In genomic region chr2:65238964-65239570, GRCm38 (mm10) we compare ENCODE assay signal across 8 mouse cellular contexts. TPM values are rescaled to one million over a fixed set of nuclear protein-coding genes. Genes with fewer than 3 reads are reported as not detected.
DNase-seq lines count a peak whose midpoint lies in the region; ATAC-seq lines count a peak whose summit lies in the region.

Gene Cobll1, minus strand, starts transcription at chr2:65239403.

- H3K4me2 ChIP-seq in intestine, embryonic 16.5 days (ENCODE audit: low read depth, low read length) = peak within 1 kb of the TSS; percentile 65
- peak within 1 kb of the TSS; percentile 84 for H3K4me2 ChIP-seq in stomach, embryonic 14.5 days (replicated peaks; ENCODE audit: low read depth, low read length)

- WGBS in intestine, embryonic 16.5 days = under 1% methylated on average over 37 of the region's 37 CpGs
- WGBS in stomach, embryonic 14.5 days = under 1% methylated on average over 37 of the region's 37 CpGs

- peak within 1 kb of the TSS; percentile 80 for H3K4me3 ChIP-seq in intestine, embryonic 16.5 days (ENCODE audit: low read length)
- peak within 1 kb of the TSS; percentile 79 for H3K4me3 ChIP-seq in stomach, embryonic 14.5 days (ENCODE audit: low read depth, low read length)

- peak; percentile 69 for ATAC-seq in intestine, embryonic 16.5 days
- peak; percentile 57 for ATAC-seq in megakaryocyte progenitor cell, adult 5-6 weeks (replicated peaks; ENCODE audit: poor library complexity)
- ATAC-seq in stomach, embryonic 14.5 days (ENCODE audit: insufficient number of reproducible peaks, insufficient read depth, low FRiP score, low read depth) = peak; percentile 75

- intact Hi-C loops in left cerebral cortex, postnatal 4 days (cut with DNase I) = no loop called here

- peaks cover 9% of the 10 kb centered on the region; the same call in 1 of the 2 replicates for H3K4me1 ChIP-seq in intestine, embryonic 16.5 days (ENCODE audit: control insufficient read depth, insufficient read depth, low read length)
- H3K4me1 ChIP-seq in stomach, embryonic 14.5 days (ENCODE audit: control insufficient read depth, insufficient read depth, low read length) = peaks cover 8% of the 10 kb centered on the region; the same call in 1 of the 2 replicates

- peak within 1 kb of the TSS; percentile 100 for H3K27ac ChIP-seq in intestine, embryonic 16.5 days (ENCODE audit: low read length)
- peak within 1 kb of the TSS; percentile 98 for H3K27ac ChIP-seq in stomach, embryonic 14.5 days (ENCODE audit: low read length)

- peak in 1 of 2 experiments; percentile 14 for DNase-seq in layer of hippocampus, postnatal 10 days (ENCODE audit: low spot score in 2 of 2)
- DNase-seq in layer of hippocampus, adult 9-11 months = no peak
- DNase-seq in adrenal gland, postnatal 10 days = no peak
- DNase-seq in forelimb bud, embryonic 11.5 days (ENCODE audit: low read depth, low spot score) = peak; percentile 36
- no peak for DNase-seq in left cerebral cortex, postnatal 4 days

- peak within 1 kb of the TSS; percentile 93 for H3K9ac ChIP-seq in intestine, embryonic 16.5 days (ENCODE audit: low read depth, low read length)
- H3K9ac ChIP-seq in stomach, embryonic 14.5 days (replicated peaks; ENCODE audit: low read depth, low read length) = peak within 1 kb of the TSS; percentile 81

- H3K36me3 ChIP-seq in intestine, embryonic 16.5 days (ENCODE audit: control insufficient read depth, insufficient read depth, low read length) = no peaks in the 10 kb centered on the region
- no peaks in the 10 kb centered on the region for H3K36me3 ChIP-seq in stomach, embryonic 14.5 days (ENCODE audit: control insufficient read depth, insufficient read depth, low read length)

- no peaks in the 10 kb centered on the region for H3K9me3 ChIP-seq in intestine, embryonic 16.5 days (ENCODE audit: control insufficient read depth, low read length)
- peaks cover 3% of the 10 kb centered on the region; the same call in 1 of the 2 replicates for H3K9me3 ChIP-seq in stomach, embryonic 14.5 days (ENCODE audit: control insufficient read depth, low read depth, low read length)

- no peaks in the 10 kb centered on the region for H3K27me3 ChIP-seq in intestine, embryonic 16.5 days (replicated peaks; ENCODE audit: control insufficient read depth, insufficient read depth, low read length)
- H3K27me3 ChIP-seq in stomach, embryonic 14.5 days (ENCODE audit: control insufficient read depth, insufficient read depth, low read length) = no peaks in the 10 kb centered on the region

RNA-seq across cellular contexts. Expression of gene Cobll1, which starts in this region (rescaled TPM):
- total RNA-seq in layer of hippocampus, postnatal 10 days (2021) = 10 to 100 TPM; 10.6 to 12.1 TPM
- total RNA-seq in adrenal gland, postnatal 10 days (2021) = 100 to 1,000 TPM; 106 to 124 TPM
- 20.2 and 23.6 TPM in 2 replicates for polyA plus RNA-seq in intestine, embryonic 16.5 days (2015; fragmentation: Nextera tagmentation; extraction: Ambion mirVana)
- total RNA-seq in megakaryocyte progenitor cell, adult 5-6 weeks (2015) = 1.9 and 3.9 TPM in 2 replicates
- total RNA-seq in megakaryocyte progenitor cell, adult 5-6 weeks (2017) = 1.6 and 2.2 TPM in 2 replicates
- polyA plus RNA-seq in stomach, embryonic 14.5 days (2014; fragmentation: Nextera tagmentation; extraction: Ambion mirVana) = 17.2 and 17.4 TPM in 2 replicates
- 1 to 10 TPM; 7.2 to 9.3 TPM for total RNA-seq in left cerebral cortex, postnatal 4 days (2021)

Comparison
In these comparisons a context has a peak if more than half of its experiments do, and no peak if none do; other contexts are left out.
1. RNA of gene Cobll1 (total RNA-seq): 106 to 124 TPM in adrenal gland, postnatal 10 days; 10.6 to 12.1 TPM in layer of hippocampus, postnatal 10 days, 7.2 to 9.3 TPM in left cerebral cortex, postnatal 4 days and 1.6 to 3.9 TPM in megakaryocyte progenitor cell, adult 5-6 weeks; every median in the first group is over 4 times any median in the second.
2. Peak in every context shown above with its lines, with median percentiles within 50 percentile points of each other: ATAC-seq.